Mouse (Mus musculus) spleen, adult 2 months (tissue): Measurements from ENCODE around the gene E130308A19Rik. TPM values are rescaled to one million over a fixed set of nuclear protein-coding genes. Genes with fewer than 3 reads are reported as not detected.

Source experiments
- DNase-seq, 2 experiments: peaks; one replicate each; pipeline versions ENCODE4 v3.0.0 to v3.0.0-alpha.2; 2012 to 2021; ENCODE audit warnings: low spot score in 2 of 2, low read depth in 1 of 2
- H3K27ac ChIP-seq: fragments of 200-500 bp; 2 replicates; pipeline ENCODE4 v1.5.1; 2012; ENCODE audit warnings: low read length, inconsistent platforms; ENCODE audit not compliant: insufficient read depth
- H3K27me3 ChIP-seq: fragments of 200-500 bp; 2 replicates; pipeline ENCODE4 v1.6.1; 2012; ENCODE audit warnings: mild to moderate bottlenecking, moderate library complexity, low read length, inconsistent platforms; ENCODE audit not compliant: control insufficient read depth, insufficient read depth
- H3K36me3 ChIP-seq: fragments of 200-500 bp; 2 replicates; pipeline ENCODE4 v1.6.1; 2012; ENCODE audit warnings: mild to moderate bottlenecking, low read length, inconsistent platforms; ENCODE audit not compliant: control insufficient read depth, insufficient read depth
- H3K4me1 ChIP-seq: fragments of 200-500 bp; 2 replicates; pipeline ENCODE4 v1.6.1; 2011; ENCODE audit warnings: inconsistent platforms; ENCODE audit not compliant: control insufficient read depth, insufficient read depth, insufficient read length
- H3K4me3 ChIP-seq: fragments of 200-500 bp; 2 replicates; pipeline ENCODE4 v1.5.1; 2011; ENCODE audit warnings: mild to moderate bottlenecking, inconsistent platforms; ENCODE audit not compliant: insufficient read depth, insufficient read length; ENCODE audit errors: extremely low read depth
- CTCF ChIP-seq: fragments of 200-500 bp; IDR thresholded peaks from 2 replicates; pipeline ENCODE4 v1.5.1; 2011; ENCODE audit warnings: mild to moderate bottlenecking, inconsistent platforms; ENCODE audit not compliant: insufficient read depth, insufficient read length, insufficient replicate concordance; ENCODE audit errors: extremely low read depth
- POLR2A ChIP-seq: fragments of 200-500 bp; IDR thresholded peaks from 2 replicates; pipeline ENCODE4 v1.6.1; 2011; ENCODE audit warnings: low read depth, low read length, inconsistent platforms
- WGBS: fragments of 180-500 bp; shearing (Covaris S2); methylation state at CpG from one replicate; pipeline ENCODE4 v1.1.7; 2018; 5-methylcytosine and 5-hydroxymethylcytosine counted together
- polyA plus RNA-seq: library from polyadenylated mRNA; depleted of rRNA; stranded (reverse); fragments of >200 nt; gene quantifications from 2 replicates; pipeline ENCODE4 v1.2.3, GENCODE M21; 2012

Gene E130308A19Rik
- polyA plus RNA-seq, 1 experiment = 5.4 TPM

- TF ChIP-seq POLR2A (no peak), CTCF (no peak)
- H3K27ac ChIP-seq = no peak overlapping the region
Observed at GRCm38 (mm10) chr4:59666550-59667317, 40.7 kb downstream of the E130308A19Rik start.

GRCm38 (mm10) chr4:59668050-59668449 lies 42.0 kb downstream of the E130308A19Rik start:
- 89% methylated on average over 3 of the region's 3 CpGs for WGBS
- Histone ChIP-seq H3K4me1 (no peaks in the 10 kb centered on the region), H3K27me3 (no peaks in the 10 kb centered on the region; the same call in 1 of the 2 replicates), H3K4me3 (no peak overlapping the region), H3K36me3 (no peaks in the 10 kb centered on the region), H3K27ac (no peak overlapping the region)
- no peak for TF ChIP-seq CTCF
- TF ChIP-seq POLR2A = no peak
- no peak for DNase-seq

More at GRCm38 (mm10) chr4:59666550-59667317, 40.7 kb downstream of the E130308A19Rik start:
- Histone ChIP-seq H3K4me1 (no peaks in the 10 kb centered on the region), H3K27me3 (no peaks in the 10 kb centered on the region; the same call in 1 of the 2 replicates), H3K36me3 (no peaks in the 10 kb centered on the region), H3K4me3 (no peak overlapping the region)
- 88% methylated on average over 3 of the region's 3 CpGs for WGBS
- DNase-seq = no peak

- H3K4me3 ChIP-seq = no peak overlapping the region
- 91% methylated on average over 1 of the region's 1 CpGs for WGBS
- no peaks in the 10 kb centered on the region for H3K4me1 ChIP-seq
- H3K36me3 ChIP-seq = no peaks in the 10 kb centered on the region
- DNase-seq = no peak
- TF ChIP-seq CTCF (no peak), POLR2A (no peak)
- no peak overlapping the region for H3K27ac ChIP-seq
- H3K27me3 ChIP-seq = no peaks in the 10 kb centered on the region; the same call in 1 of the 2 replicates
Observed at GRCm38 (mm10) chr4:59669131-59669530, 43.1 kb downstream of the E130308A19Rik start.

- DNase-seq = no peak
- Histone ChIP-seq H3K36me3 (no peaks in the 10 kb centered on the region), H3K4me3 (no peak overlapping the region), H3K4me1 (no peaks in the 10 kb centered on the region), H3K27me3 (no peaks in the 10 kb centered on the region), H3K27ac (no peak overlapping the region)
- no peak for TF ChIP-seq POLR2A
- TF ChIP-seq CTCF = no peak
- 88% methylated on average over 2 of the region's 2 CpGs for WGBS
Observed at GRCm38 (mm10) chr4:59670015-59670414, 44.0 kb downstream of the E130308A19Rik start.

- Histone ChIP-seq H3K4me1 (no peaks in the 10 kb centered on the region), H3K4me3 (no peak overlapping the region), H3K27me3 (no peaks in the 10 kb centered on the region), H3K27ac (no peak overlapping the region), H3K36me3 (no peaks in the 10 kb centered on the region)
- DNase-seq = no peak
- TF ChIP-seq POLR2A (no peak), CTCF (no peak)
- 93% methylated on average over 2 of the region's 2 CpGs for WGBS
Observed at GRCm38 (mm10) chr4:59673423-59674117, 47.6 kb downstream of the E130308A19Rik start.

- Histone ChIP-seq H3K27ac (no peak overlapping the region), H3K4me3 (no peak overlapping the region), H3K36me3 (no peaks in the 10 kb centered on the region), H3K27me3 (no peaks in the 10 kb centered on the region), H3K4me1 (no peaks in the 10 kb centered on the region)
- no peak for TF ChIP-seq CTCF
- no peak for TF ChIP-seq POLR2A
- DNase-seq = no peak
- 88% methylated on average over 8 of the region's 8 CpGs for WGBS
Observed at GRCm38 (mm10) chr4:59674929-59675679, 49.1 kb downstream of the E130308A19Rik start.

- WGBS = 61% methylated on average over 3 of the region's 3 CpGs
- DNase-seq = no peak
- TF ChIP-seq CTCF (no peak), POLR2A (no peak)
- Histone ChIP-seq H3K27ac (no peak overlapping the region), H3K4me3 (no peak overlapping the region), H3K4me1 (no peaks in the 10 kb centered on the region), H3K36me3 (no peaks in the 10 kb centered on the region), H3K27me3 (no peaks in the 10 kb centered on the region)
Observed at GRCm38 (mm10) chr4:59675699-59676098, 49.7 kb downstream of the E130308A19Rik start.
